Mouse (Mus musculus): ENCODE results near the gene Dyrk3. TPM values are rescaled to one million over a fixed set of nuclear protein-coding genes. Genes with fewer than 3 reads are reported as not detected.
A peak's percentile ranks its signal among the peaks of the same experiment; 100 is the strongest.

Gene Dyrk3
- polyA plus RNA-seq, 1 experiment from 2014 or later = 4.3 TPM

- H3K4me2 ChIP-seq = no peak overlapping the region
- H3K27ac ChIP-seq (ENCODE audit: low read depth) = no peak overlapping the region
- H3K9ac ChIP-seq = no peak overlapping the region
- H3K27me3 ChIP-seq (ENCODE audit: insufficient read depth, low read length) = no peaks in the 10 kb centered on the region
- ATAC-seq (ENCODE audit: insufficient read depth) = peak; percentile 40; the same call in 1 of the 2 replicates
- no peaks in the 10 kb centered on the region for H3K36me3 ChIP-seq (ENCODE audit: insufficient read depth)
- TF ChIP-seq CTCF (IDR thresholded peaks at IDR 0.05; ENCODE audit: low read depth) = peak; percentile 89
- 11% methylated on average over 6 of the region's 6 CpGs for WGBS
- H3K9me3 ChIP-seq (ENCODE audit: low read depth, low read length) = no peaks in the 10 kb centered on the region
- peak; percentile 91 for DNase-seq
- H3K4me1 ChIP-seq (ENCODE audit: insufficient read depth) = no peaks in the 10 kb centered on the region
- no peak overlapping the region for H3K4me3 ChIP-seq (ENCODE audit: low read depth, low read length)
These were observed 22.2 kb downstream of the Dyrk3 start for GRCm38 (mm10) chr1:131115932-131116331.

GRCm38 (mm10) chr1:131112576-131112975 lies 25.6 kb downstream of the Dyrk3 start:
- Histone ChIP-seq H3K4me2 (no peak overlapping the region), H3K9ac (no peak overlapping the region), H3K9me3 (ENCODE audit: low read depth, low read length) (no peaks in the 10 kb centered on the region), H3K4me1 (ENCODE audit: insufficient read depth) (no peaks in the 10 kb centered on the region), H3K27ac (ENCODE audit: low read depth) (no peak overlapping the region), H3K4me3 (ENCODE audit: low read depth, low read length) (no peak overlapping the region), H3K27me3 (ENCODE audit: insufficient read depth, low read length) (no peaks in the 10 kb centered on the region), H3K36me3 (ENCODE audit: insufficient read depth) (no peaks in the 10 kb centered on the region)
- 27% methylated on average over 6 of the region's 6 CpGs for WGBS
- peak; percentile 56 for TF ChIP-seq CTCF (IDR thresholded peaks at IDR 0.05; ENCODE audit: low read depth)
- DNase-seq (peak; percentile 82), ATAC-seq (ENCODE audit: insufficient read depth) (peak; percentile 47)

- Histone ChIP-seq H3K9me3 (ENCODE audit: low read depth, low read length) (no peaks in the 10 kb centered on the region; the same call in 1 of the 2 replicates), H3K27ac (ENCODE audit: low read depth) (0 out of 2 replicates have a peak overlapping the region, but pooled peaks have one; percentile 33), H3K4me3 (ENCODE audit: low read depth, low read length) (no peak overlapping the region), H3K4me2 (no peak overlapping the region), H3K27me3 (ENCODE audit: insufficient read depth, low read length) (no peaks in the 10 kb centered on the region), H3K4me1 (ENCODE audit: insufficient read depth) (no peaks in the 10 kb centered on the region), H3K9ac (no peak overlapping the region), H3K36me3 (ENCODE audit: insufficient read depth) (no peaks in the 10 kb centered on the region)
- no peak for ATAC-seq (ENCODE audit: insufficient read depth)
- TF ChIP-seq CTCF (IDR thresholded peaks at IDR 0.05; ENCODE audit: low read depth) = no peak
- WGBS = 58% methylated on average over 12 of the region's 12 CpGs
- peak; percentile 37 for DNase-seq
These were observed 27.5 kb downstream of the Dyrk3 start for GRCm38 (mm10) chr1:131110525-131111106.

GRCm38 (mm10) chr1:131107575-131108308 lies 30.4 kb downstream of the Dyrk3 start:
- no peaks in the 10 kb centered on the region; the same call in 1 of the 2 replicates for H3K9me3 ChIP-seq (ENCODE audit: low read depth, low read length)
- H3K4me3 ChIP-seq (ENCODE audit: low read depth, low read length) = no peak overlapping the region
- WGBS = 34% methylated on average over 10 of the region's 10 CpGs
- H3K36me3 ChIP-seq (ENCODE audit: insufficient read depth) = no peaks in the 10 kb centered on the region
- no peaks in the 10 kb centered on the region for H3K27me3 ChIP-seq (ENCODE audit: insufficient read depth, low read length)
- no peak overlapping the region for H3K9ac ChIP-seq
- H3K27ac ChIP-seq (ENCODE audit: low read depth) = peak overlapping the region; percentile 87
- ATAC-seq (ENCODE audit: insufficient read depth) = peak; percentile 93
- no peak for TF ChIP-seq CTCF (IDR thresholded peaks at IDR 0.05; ENCODE audit: low read depth)
- peak; percentile 78 for DNase-seq
- H3K4me1 ChIP-seq (ENCODE audit: insufficient read depth) = no peaks in the 10 kb centered on the region
- H3K4me2 ChIP-seq = no peak overlapping the region

GRCm38 (mm10) chr1:131103776-131104424 lies 34.2 kb downstream of the Dyrk3 start:
- no peak overlapping the region for H3K27ac ChIP-seq (ENCODE audit: low read depth)
- 67% methylated on average over 10 of the region's 10 CpGs for WGBS
- H3K9ac ChIP-seq = no peak overlapping the region

GRCm38 (mm10) chr1:131100808-131101207 lies 37.3 kb downstream of the Dyrk3 start:
- Histone ChIP-seq H3K9ac (no peak overlapping the region), H3K4me3 (ENCODE audit: low read depth, low read length) (no peak overlapping the region), H3K27me3 (ENCODE audit: insufficient read depth, low read length) (no peaks in the 10 kb centered on the region), H3K9me3 (ENCODE audit: low read depth, low read length) (no peaks in the 10 kb centered on the region), H3K4me2 (no peak overlapping the region), H3K27ac (ENCODE audit: low read depth) (no peak overlapping the region), H3K36me3 (ENCODE audit: insufficient read depth) (no peaks in the 10 kb centered on the region), H3K4me1 (ENCODE audit: insufficient read depth) (no peaks in the 10 kb centered on the region; the same call in 1 of the 2 replicates)
- ATAC-seq (ENCODE audit: insufficient read depth) = no peak
- no peak for TF ChIP-seq CTCF (IDR thresholded peaks at IDR 0.05; ENCODE audit: low read depth)
- 61% methylated on average over 1 of the region's 1 CpGs for WGBS
- DNase-seq = no peak

More at GRCm38 (mm10) chr1:131103776-131104424, 34.2 kb downstream of the Dyrk3 start:
- Histone ChIP-seq H3K9me3 (ENCODE audit: low read depth, low read length) (no peaks in the 10 kb centered on the region; the same call in 1 of the 2 replicates), H3K4me1 (ENCODE audit: insufficient read depth) (no peaks in the 10 kb centered on the region), H3K27me3 (ENCODE audit: insufficient read depth, low read length) (no peaks in the 10 kb centered on the region), H3K4me2 (no peak overlapping the region), H3K36me3 (ENCODE audit: insufficient read depth) (no peaks in the 10 kb centered on the region), H3K4me3 (ENCODE audit: low read depth, low read length) (no peak overlapping the region)
- no peak for TF ChIP-seq CTCF (IDR thresholded peaks at IDR 0.05; ENCODE audit: low read depth)
- no peak for ATAC-seq (ENCODE audit: insufficient read depth)
- DNase-seq = no peak

- peak within 1 kb of the TSS; percentile 90 for H3K4me2 ChIP-seq
- H3K4me3 ChIP-seq (ENCODE audit: low read depth, low read length) = peak within 1 kb of the TSS; percentile 96
- ATAC-seq (ENCODE audit: insufficient read depth) = peak; percentile 95
- peak within 1 kb of the TSS; percentile 95 for H3K27ac ChIP-seq (ENCODE audit: low read depth)
- no peaks in the 10 kb centered on the region for H3K27me3 ChIP-seq (ENCODE audit: insufficient read depth, low read length)
- H3K9me3 ChIP-seq (ENCODE audit: low read depth, low read length) = no peaks in the 10 kb centered on the region
- H3K36me3 ChIP-seq (ENCODE audit: insufficient read depth) = no peaks in the 10 kb centered on the region
- peak; percentile 94 for DNase-seq
- peak within 1 kb of the TSS; percentile 91 for H3K9ac ChIP-seq
- no peak for TF ChIP-seq CTCF (IDR thresholded peaks at IDR 0.05; ENCODE audit: low read depth)
- H3K4me1 ChIP-seq (ENCODE audit: insufficient read depth) = peaks cover 18% of the 10 kb centered on the region
- WGBS = under 1% methylated on average over 32 of the region's 32 CpGs
These were observed 40.4 kb downstream of the Dyrk3 start, which contains the start of gene Mapkapk2 for GRCm38 (mm10) chr1:131097700-131098094. TSS of gene Mapkapk2 (minus strand) at chr1:131097826.
